Mouse (Mus musculus): ENCODE measurements around the gene Cep95. TPM values are rescaled to one million over a fixed set of nuclear protein-coding genes. Genes with fewer than 3 reads are reported as not detected.

The Cep95 gene
- total and polyA plus RNA-seq, 3 experiments: 17.5 to 21.7 (median 19.3) TPM

DNA sequence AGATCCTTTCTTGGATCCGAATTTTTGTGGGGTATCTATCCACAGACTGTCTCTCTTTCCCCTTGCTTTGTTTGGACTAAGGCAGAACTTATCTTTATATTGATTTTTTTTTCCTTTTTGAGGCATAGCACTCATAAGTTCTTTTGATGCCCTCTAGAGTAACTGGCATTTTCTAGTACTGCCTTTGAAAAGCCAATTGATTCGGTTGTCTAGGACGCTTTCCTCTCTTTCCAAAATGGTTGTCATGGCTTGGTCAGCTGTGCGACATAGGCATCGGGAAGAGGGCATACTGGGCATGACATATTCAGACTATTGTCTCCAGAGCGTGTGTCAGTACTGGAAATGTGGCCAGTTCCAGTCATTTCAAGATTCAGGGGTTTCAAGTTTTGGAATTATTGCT is 597 bp downstream of the Cep95 start:
- in situ Hi-C loops (cut with MboI; ENCODE audit: low pct_ligation_motif_present, low pct_unique_long_range_greater_than_20kb, low sequenced_read_pairs): no loop called here
- Histone ChIP-seq H3K9ac (ENCODE audit: insufficient read depth, low read depth) (peak overlapping the region; percentile 84), H3K36me3 (replicated peaks in 1 of 2; ENCODE audit: control insufficient read depth in 1 of 2, insufficient read depth in 1 of 2, low read length in 1 of 2) (peaks cover 31 to 61% of the 10 kb centered on the region in 2 experiments), H3K79me2 (replicated peaks; ENCODE audit: control insufficient read depth, extremely low read depth, insufficient read depth, poor library complexity, severe bottlenecking) (peaks cover 42% of the 10 kb centered on the region), H3K4me1 (ENCODE audit: control insufficient read depth in 1 of 2, insufficient read depth in 2 of 2) (peaks cover 0 to 39% of the 10 kb centered on the region in 2 experiments; a peak in 2 of 4 replicates), H3K27ac (ENCODE audit: insufficient read depth, low read depth) (no peak overlapping the region; the same call in 1 of the 2 replicates), H3K4me3 (replicated peaks in 1 of 3; ENCODE audit: low read depth in 2 of 3, low read length in 2 of 3, poor library complexity in 1 of 3) (peak overlapping the region; percentile 80 to 96 (median 81)), H3K4me2 (ENCODE audit: insufficient read depth, low read depth, poor library complexity, severe bottlenecking) (peak overlapping the region; percentile 93), H3K9me3 (replicated peaks; ENCODE audit: low read length) (no peaks in the 10 kb centered on the region), H3K27me3 (replicated peaks) (no peaks in the 10 kb centered on the region)
- no peak for TF ChIP-seq USF1 (IDR thresholded peaks at IDR 0.05; ENCODE audit: low read depth, low read length)
- no peak for TF ChIP-seq NELFE (IDR thresholded peaks at IDR 0.05; ENCODE audit: low read depth, low read length)
- TF ChIP-seq CHD1 (IDR thresholded peaks at IDR 0.05; ENCODE audit: low read depth, low read length): no peak
- TF ChIP-seq SIN3A (IDR thresholded peaks at IDR 0.05; ENCODE audit: low read length): no peak
- no peak for TF ChIP-seq E2F4 (IDR thresholded peaks at IDR 0.05; ENCODE audit: insufficient replicate concordance, low read depth, low read length)
- TF ChIP-seq ZMIZ1 (IDR thresholded peaks at IDR 0.05; ENCODE audit: low read depth, low read length): no peak
- TF ChIP-seq JUND (conservative IDR thresholded peaks at IDR 0.05; ENCODE audit: low read depth, low read length): no peak
- no peak for TF ChIP-seq SMC3 (IDR thresholded peaks at IDR 0.05; ENCODE audit: low read depth, low read length)
- no peak for TF ChIP-seq KAT2A (IDR thresholded peaks at IDR 0.05; ENCODE audit: insufficient replicate concordance, low read length)
- no peak for TF ChIP-seq POLR2A (IDR thresholded peaks at IDR 0.05; ENCODE audit: low read depth, low read length)
- no peak for TF ChIP-seq POLR2AphosphoS2 (IDR thresholded peaks at IDR 0.05; ENCODE audit: low read depth, low read length)
- TF ChIP-seq MAZ (IDR thresholded peaks at IDR 0.05; ENCODE audit: low read depth, low read length): no peak
- TF ChIP-seq TBP (conservative IDR thresholded peaks at IDR 0.05; ENCODE audit: low read depth, low read length): no peak
- no peak for TF ChIP-seq ELF1 (IDR thresholded peaks at IDR 0.05; ENCODE audit: low read depth, low read length)
- dilution Hi-C loops (cut with MboI; ENCODE audit: extremely low pct_ligation_motif_present, extremely low pct_unique_long_range_greater_than_20kb, low sequenced_read_pairs): no loop called here
- DNase-seq (ENCODE audit: extremely low read depth): peak; percentile 54

DNA sequence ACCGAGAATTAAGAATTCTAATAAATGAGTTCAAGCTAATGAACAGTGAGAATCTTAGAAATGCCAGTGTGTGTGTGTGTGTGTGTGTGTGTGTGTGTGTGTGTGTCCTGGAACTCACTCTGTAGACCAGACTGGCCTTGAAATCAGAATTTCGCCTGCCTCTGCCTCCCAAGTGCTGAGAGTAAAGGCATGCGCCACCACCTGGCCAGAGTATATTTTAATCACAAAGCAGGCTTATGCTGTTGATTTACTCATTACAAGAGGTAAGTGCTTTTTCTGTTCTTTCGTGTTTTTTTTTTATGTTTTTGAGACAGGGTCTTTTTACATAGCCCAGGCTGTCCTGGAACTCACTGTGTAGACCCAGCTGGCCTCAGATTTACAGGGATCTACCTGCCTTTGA is 4.8 kb downstream of the Cep95 start:
- peaks cover 6% of the 10 kb centered on the region for H3K79me2 ChIP-seq (replicated peaks; ENCODE audit: control insufficient read depth, extremely low read depth, insufficient read depth, poor library complexity, severe bottlenecking)
- H3K4me2 ChIP-seq (ENCODE audit: insufficient read depth, low read depth, poor library complexity, severe bottlenecking): no peak overlapping the region
- H3K36me3 ChIP-seq (replicated peaks in 1 of 2; ENCODE audit: control insufficient read depth in 1 of 2, insufficient read depth in 1 of 2, low read length in 1 of 2): peaks cover 37 to 72% of the 10 kb centered on the region in 2 experiments
- no peak overlapping the region for H3K9ac ChIP-seq (ENCODE audit: insufficient read depth, low read depth)
- dilution Hi-C loops (cut with MboI; ENCODE audit: extremely low pct_ligation_motif_present, extremely low pct_unique_long_range_greater_than_20kb, low sequenced_read_pairs): no loop called here
- H3K27me3 ChIP-seq (replicated peaks): no peaks in the 10 kb centered on the region
- DNase-seq (ENCODE audit: extremely low read depth): peak; percentile 42
- in situ Hi-C loops (cut with MboI; ENCODE audit: low pct_ligation_motif_present, low pct_unique_long_range_greater_than_20kb, low sequenced_read_pairs): no loop called here
- H3K4me1 ChIP-seq (ENCODE audit: control insufficient read depth in 1 of 2, insufficient read depth in 2 of 2): peaks cover 0 to 21% of the 10 kb centered on the region in 2 experiments; a peak in 1 of 4 replicates
- no peak overlapping the region for H3K27ac ChIP-seq (ENCODE audit: insufficient read depth, low read depth)
- no peak for TF ChIP-seq BHLHE40 (IDR thresholded peaks at IDR 0.05; ENCODE audit: low read depth, low read length)
- no peak for TF ChIP-seq UBTF (IDR thresholded peaks at IDR 0.05; ENCODE audit: low read depth, low read length)
- peak; percentile 25 for TF ChIP-seq RAD21 (IDR thresholded peaks at IDR 0.05; ENCODE audit: low read depth, low read length)
- TF ChIP-seq JUN (IDR thresholded peaks at IDR 0.05; ENCODE audit: insufficient read depth, low read depth, low read length): no peak
- TF ChIP-seq ZKSCAN1 (IDR thresholded peaks at IDR 0.05; ENCODE audit: borderline replicate concordance, low read depth, low read length): no peak
- TF ChIP-seq CHD2 (IDR thresholded peaks at IDR 0.05; ENCODE audit: low read length): no peak
- peak; percentile 61 for TF ChIP-seq SMC3 (IDR thresholded peaks at IDR 0.05; ENCODE audit: low read depth, low read length)
- no peak for TF ChIP-seq USF2 (conservative IDR thresholded peaks at IDR 0.05; ENCODE audit: low read depth, low read length)
- TF ChIP-seq ETS1 (conservative IDR thresholded peaks at IDR 0.05; ENCODE audit: low read depth, low read length): no peak
- no peak for TF ChIP-seq ZNF384 (IDR thresholded peaks at IDR 0.05; ENCODE audit: low read depth, low read length)
- no peak for TF ChIP-seq GABPA (IDR thresholded peaks at IDR 0.05; ENCODE audit: insufficient replicate concordance, low read depth, low read length)
- TF ChIP-seq USF1 (IDR thresholded peaks at IDR 0.05; ENCODE audit: low read depth, low read length): no peak
- TF ChIP-seq E2F4 (IDR thresholded peaks at IDR 0.05; ENCODE audit: insufficient replicate concordance, low read depth, low read length): no peak
- peak; percentile 22 to 62; a peak in 2 of 4 replicates for TF ChIP-seq CTCF (conservative IDR thresholded peaks at IDR 0.05 in 1 of 2, IDR thresholded peaks at IDR 0.05 in 1 of 2; ENCODE audit: low read depth in 2 of 2, low read length in 2 of 2)
- no peak for TF ChIP-seq ELF1 (IDR thresholded peaks at IDR 0.05; ENCODE audit: low read depth, low read length)
- no peak for TF ChIP-seq MXI1 (IDR thresholded peaks at IDR 0.05; ENCODE audit: low read depth, low read length)
- TF ChIP-seq IRF4 (IDR thresholded peaks at IDR 0.05; ENCODE audit: low read depth, low read length): no peak
- no peak for TF ChIP-seq MEF2A (IDR thresholded peaks at IDR 0.05; ENCODE audit: borderline replicate concordance, low read depth, low read length)
- no peak for TF ChIP-seq MAX (IDR thresholded peaks at IDR 0.05; ENCODE audit: low read length)
- no peak for TF ChIP-seq ZMIZ1 (IDR thresholded peaks at IDR 0.05; ENCODE audit: low read depth, low read length)
- peaks cover 6% of the 10 kb centered on the region for H3K9me3 ChIP-seq (replicated peaks; ENCODE audit: low read length)
- H3K4me3 ChIP-seq (replicated peaks in 1 of 3; ENCODE audit: low read depth in 2 of 3, low read length in 2 of 3, poor library complexity in 1 of 3): no peak overlapping the region
